Comparison of ENCODE assay signal across 8 mouse cellular contexts in the genomic region with DNA sequence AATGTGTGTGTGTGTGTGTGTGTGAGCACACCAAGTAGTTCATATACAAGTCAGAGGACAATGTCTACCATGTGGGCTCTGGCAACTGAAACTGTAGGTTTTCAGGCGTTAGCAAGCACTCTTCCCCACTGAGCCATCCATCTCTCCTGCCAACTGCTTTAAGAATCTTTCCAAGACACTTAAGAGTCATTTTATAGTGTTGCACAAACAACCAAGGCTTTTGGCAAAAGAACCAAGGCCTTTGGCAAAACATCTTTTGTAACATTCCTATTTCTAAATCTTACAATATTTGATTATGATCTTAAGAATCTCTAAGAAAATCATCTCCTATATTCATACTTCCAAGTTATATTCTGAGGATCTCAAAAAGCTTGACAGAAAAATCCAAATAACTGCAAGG. TPM values are rescaled to one million over a fixed set of nuclear protein-coding genes. Genes with fewer than 3 reads are reported as not detected.
DNase-seq lines count a peak whose midpoint lies in the region; ATAC-seq and TF ChIP-seq lines count a peak whose summit lies in the region.

No protein-coding gene starts in this region.

- H3K4me1 ChIP-seq in cortical plate, adult 2 months (ENCODE audit: control insufficient read depth, insufficient read depth, low read length), result peaks cover 2% of the 10 kb centered on the region
- H3K4me1 ChIP-seq in hindbrain, embryonic 13.5 days (replicated peaks), result peaks cover 38% of the 10 kb centered on the region
- peaks cover 35% of the 10 kb centered on the region for H3K4me1 ChIP-seq in midbrain, embryonic 10.5 days

- peak; percentile 11 for DNase-seq in heart, adult 8-10 months (ENCODE audit: low spot score)
- no peak for DNase-seq in heart, postnatal 14 days
- no peak for DNase-seq in midbrain, embryonic 10.5 days (ENCODE audit: low spot score)
- DNase-seq in retina, embryonic 14.5 days (ENCODE audit: low spot score), result no peak
- DNase-seq in thymus, adult 18-20 months, result no peak
- DNase-seq in testis, postnatal 14 days (ENCODE audit: low spot score), result no peak

- H3K27me3 ChIP-seq in hindbrain, embryonic 13.5 days, result no peaks in the 10 kb centered on the region
- no peaks in the 10 kb centered on the region for H3K27me3 ChIP-seq in midbrain, embryonic 10.5 days (ENCODE audit: low read depth, poor library complexity, severe bottlenecking)

- H3K4me3 ChIP-seq in cortical plate, adult 2 months (ENCODE audit: insufficient read depth, low read length), result peak overlapping the region; percentile 98; the same call in 1 of the 2 replicates
- H3K4me3 ChIP-seq in hindbrain, embryonic 13.5 days, result peak overlapping the region; percentile 93
- peak overlapping the region; percentile 78 for H3K4me3 ChIP-seq in midbrain, embryonic 10.5 days

- 0% methylated on average over 1 of the region's 1 CpGs for WGBS in hindbrain, embryonic 13.5 days
- 29% methylated on average over 1 of the region's 1 CpGs for WGBS in midbrain, embryonic 10.5 days

- H3K4me2 ChIP-seq in hindbrain, embryonic 13.5 days, result peak overlapping the region; percentile 83

- no peak for ATAC-seq in hindbrain, embryonic 13.5 days (ENCODE audit: low FRiP score)

- TF ChIP-seq POLR2A in cortical plate, adult 2 months (IDR thresholded peaks at IDR 0.05; ENCODE audit: extremely low read depth, insufficient read depth, low read length), result no peak

- H3K36me3 ChIP-seq in hindbrain, embryonic 13.5 days, result no peaks in the 10 kb centered on the region
- H3K36me3 ChIP-seq in midbrain, embryonic 10.5 days, result peaks cover 25% of the 10 kb centered on the region

- TF ChIP-seq CTCF in cortical plate, adult 2 months (IDR thresholded peaks at IDR 0.05; ENCODE audit: extremely low read depth, insufficient read depth, low read length), result no peak

- peak overlapping the region; percentile 99; the same call in 1 of the 2 replicates for H3K9ac ChIP-seq in hindbrain, embryonic 13.5 days

- intact Hi-C loops in heart, postnatal 14 days (cut with DNase I), result loop anchor here (2.0 to 10.0 kb wide), 2 partner anchors 69 to 315 kb away; a partner anchor contains a TSS

- no peaks in the 10 kb centered on the region for H3K9me3 ChIP-seq in hindbrain, embryonic 13.5 days
- no peaks in the 10 kb centered on the region for H3K9me3 ChIP-seq in midbrain, embryonic 10.5 days (replicated peaks)

- no peak overlapping the region for H3K27ac ChIP-seq in cortical plate, adult 2 months (ENCODE audit: insufficient read depth, low read length)
- H3K27ac ChIP-seq in hindbrain, embryonic 13.5 days, result no peak overlapping the region
- H3K27ac ChIP-seq in midbrain, embryonic 10.5 days (replicated peaks), result no peak overlapping the region

RNA-seq across cellular contexts. Expression of a gene that starts 2.4 kb away (rescaled TPM):
- total RNA-seq in heart, adult 8-10 months (2022), result 10 to 100 TPM; 18.3 to 22.9 (median 22.5) TPM
- 10 to 100 TPM; 27.0 to 29.3 TPM for total RNA-seq in heart, postnatal 14 days (2021)
- 48.1 and 48.2 TPM in 2 replicates for polyA plus RNA-seq in cortical plate, adult 2 months (2012; rRNA removed)
- polyA plus RNA-seq in hindbrain, embryonic 13.5 days (2015; fragmentation: Nextera tagmentation; extraction: Ambion mirVana), result 60.4 and 64.1 TPM in 2 replicates
- polyA plus RNA-seq in midbrain, embryonic 10.5 days (2016; fragmentation: Nextera tagmentation; extraction: Ambion mirVana), result 85.2 and 86.7 TPM in 2 replicates
